Mouse (Mus musculus) adrenal gland, adult (tissue): Measurements from ENCODE around the gene Ddit4.

Experiments
- DNase-seq, 2 experiments: peaks; one replicate each; pipeline ENCODE4 v3.0.0; 2022 to 2023; ENCODE audit warnings: low spot score in 1 of 2; ENCODE audit not compliant: inconsistent age in 2 of 2

Gene Ddit4

DNA sequence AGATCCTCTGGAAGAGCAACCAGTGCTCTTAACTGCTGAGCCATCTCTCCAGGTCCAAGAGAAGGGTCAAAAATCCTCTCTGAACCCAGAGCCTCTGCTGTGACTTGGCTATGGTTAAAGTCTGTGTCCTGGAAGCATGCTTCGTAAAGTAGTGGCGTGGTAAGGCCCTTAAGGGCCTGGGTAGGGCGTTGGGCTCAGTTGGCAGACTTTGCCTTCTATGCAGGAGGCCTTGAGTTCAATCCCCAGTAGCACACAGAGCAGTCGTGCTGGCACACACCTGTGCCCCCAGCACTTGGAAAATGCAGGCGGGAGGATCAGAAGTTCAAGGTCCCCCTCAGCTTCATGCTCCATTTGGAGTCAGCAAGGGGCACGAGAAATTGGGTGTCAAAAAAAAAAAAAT is 21.4 kb upstream of the Ddit4 start:
- DNase-seq, result no peak

DNA sequence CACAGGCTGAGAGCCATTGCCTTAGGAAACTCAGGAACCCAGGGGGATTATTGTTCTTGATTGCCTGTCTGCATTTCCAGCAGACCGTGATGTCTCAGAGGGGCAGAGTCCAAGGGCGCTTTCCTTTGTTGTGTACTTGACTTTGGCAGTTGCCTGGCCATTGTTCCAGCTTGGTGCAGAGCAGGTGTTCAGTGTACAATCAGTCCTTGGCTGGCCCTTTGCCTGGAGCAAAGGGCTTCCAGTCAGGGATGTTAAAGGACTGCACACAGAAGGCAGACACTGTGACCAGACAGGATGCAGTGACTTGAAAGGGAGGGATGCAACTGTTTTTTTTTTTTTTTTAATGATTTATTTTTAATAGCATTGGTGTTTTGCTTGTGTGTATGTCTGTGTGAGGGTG is 20.9 kb upstream of the Ddit4 start:
- peak; percentile 59 to 79 for DNase-seq

DNA sequence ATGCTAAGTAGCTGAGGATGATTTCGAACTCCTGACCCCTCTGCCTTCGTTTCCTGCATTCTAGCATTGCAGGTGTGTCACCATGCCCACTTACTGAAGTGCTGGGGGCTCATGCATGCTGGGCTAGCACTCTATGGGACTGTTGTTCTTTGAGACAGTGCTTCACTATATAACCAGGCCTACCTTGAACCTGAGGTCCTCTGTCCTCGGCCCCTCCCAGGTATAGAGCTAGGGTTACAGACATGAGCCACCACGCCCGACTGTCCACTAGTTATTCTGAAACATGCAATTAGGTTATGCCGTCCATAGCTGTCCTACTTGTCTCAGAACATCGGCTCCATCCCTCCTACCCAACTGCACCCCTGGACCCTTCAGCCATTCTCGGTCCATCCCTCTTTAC is 20.2 kb upstream of the Ddit4 start:
- peak in 1 of 2 experiments; percentile 32 for DNase-seq

DNA sequence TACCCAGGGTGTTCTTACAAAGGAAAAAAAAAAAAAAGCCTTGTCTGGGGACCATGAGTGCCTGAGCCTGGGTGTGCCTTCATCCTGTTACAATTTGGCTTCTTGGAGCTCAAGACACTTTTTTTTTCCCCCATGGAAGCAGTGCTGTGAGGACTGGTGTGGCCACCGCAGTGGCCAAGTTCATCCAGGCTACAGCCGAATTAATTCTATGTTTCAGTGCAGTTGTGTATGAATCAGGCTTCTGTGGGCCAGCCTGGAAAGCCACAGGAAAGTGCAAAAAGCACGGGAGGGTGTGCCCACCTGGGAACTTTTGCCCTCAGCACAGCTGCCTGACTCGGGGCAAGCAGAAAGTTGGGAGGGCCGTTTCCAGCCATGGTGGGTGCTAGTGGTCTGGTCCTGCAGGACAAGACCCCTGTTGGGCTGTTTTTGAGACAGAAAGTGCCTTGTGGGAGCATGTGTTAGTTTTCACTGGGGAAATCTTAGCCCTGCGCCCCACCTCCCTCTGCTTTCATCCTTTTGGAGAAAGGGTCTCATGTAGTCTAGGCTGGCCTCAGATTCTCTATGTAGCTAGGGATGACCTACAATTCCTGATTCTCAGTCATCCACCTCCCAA is 18.9 kb upstream of the Ddit4 start:
- peak; percentile 46 to 67 for DNase-seq

DNA sequence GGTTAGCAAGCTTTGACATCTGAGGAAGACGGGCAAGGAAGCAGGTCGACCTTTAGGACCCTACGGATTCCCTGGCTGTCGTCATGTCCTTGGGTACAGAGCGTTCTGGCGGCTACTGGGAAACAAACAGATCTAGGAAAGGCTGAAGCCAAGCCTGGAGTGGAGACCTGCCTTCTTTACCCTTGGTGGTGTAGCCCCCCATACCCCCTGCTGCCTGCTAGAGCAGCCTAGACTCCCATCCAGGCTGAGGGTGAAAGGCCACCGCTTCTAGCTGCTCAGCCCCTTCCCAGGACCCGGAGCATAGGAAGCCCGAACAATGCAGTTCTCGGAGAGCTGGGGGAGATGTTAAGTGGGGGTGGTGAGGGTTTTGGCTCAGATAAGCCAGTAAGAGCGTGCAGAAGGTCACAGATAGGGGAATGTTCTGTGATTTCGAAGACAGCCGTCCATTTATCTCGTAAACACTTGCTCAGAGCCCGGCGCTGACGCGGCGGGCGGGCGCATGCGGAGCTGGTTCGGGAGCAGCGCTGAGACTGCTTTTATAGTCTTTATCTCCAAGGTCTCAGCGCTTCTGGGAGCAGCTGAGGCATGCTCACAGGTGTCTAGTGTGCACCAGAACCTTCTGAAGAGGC is 18.3 kb upstream of the Ddit4 start:
- peak; percentile 90 to 96 for DNase-seq

DNA sequence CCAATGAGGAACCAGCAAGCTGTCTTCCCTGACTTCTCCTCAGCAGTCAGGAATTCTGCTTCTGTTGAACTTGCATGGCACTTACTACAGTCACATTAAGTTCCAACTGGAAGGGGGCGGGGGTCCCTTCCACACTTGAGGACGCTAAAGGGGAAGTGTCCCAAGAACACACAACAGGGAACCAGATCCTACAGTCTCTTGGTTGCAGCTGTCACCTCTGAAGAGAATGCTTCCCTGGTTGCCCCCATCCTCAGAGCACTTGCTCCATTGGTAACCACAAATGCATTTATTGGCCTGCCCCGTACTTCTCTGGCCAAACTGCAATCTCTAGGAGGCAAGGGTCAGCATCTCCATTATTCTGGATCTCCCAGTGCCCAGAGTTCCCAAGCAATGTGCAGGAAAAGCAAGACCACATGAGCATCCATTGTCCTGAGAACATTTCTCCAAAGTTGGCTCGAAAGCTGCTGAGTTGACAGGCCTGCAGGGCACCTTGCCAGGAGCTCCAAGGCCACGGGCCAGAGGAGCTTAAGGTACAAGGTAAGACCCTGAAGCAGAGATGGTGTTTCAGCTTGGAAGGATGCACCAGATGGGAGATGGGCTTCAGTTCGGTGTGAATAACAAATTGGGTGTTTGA is 15.8 kb upstream of the Ddit4 start:
- DNase-seq, result peak; percentile 74 to 88

DNA sequence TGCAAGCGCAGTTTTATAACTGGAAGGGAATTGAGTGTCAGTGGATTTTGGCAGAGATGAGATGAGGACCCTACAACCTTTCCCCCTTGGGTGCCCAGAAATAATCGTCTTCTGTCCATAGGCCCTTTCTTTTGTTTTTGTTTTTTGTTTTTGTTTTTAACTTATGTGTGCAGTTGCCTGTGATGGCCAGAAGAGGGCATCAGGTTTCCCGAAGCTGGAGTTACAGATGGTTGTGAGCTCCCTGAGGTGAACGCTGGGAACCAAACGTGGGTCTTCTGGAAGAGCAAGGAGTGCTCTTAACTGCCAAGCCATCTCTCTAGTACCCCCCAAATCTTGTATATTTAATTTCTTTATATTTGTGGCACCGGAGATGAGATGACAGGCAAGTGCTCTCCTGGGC is 15.1 kb upstream of the Ddit4 start:
- DNase-seq, result no peak

DNA sequence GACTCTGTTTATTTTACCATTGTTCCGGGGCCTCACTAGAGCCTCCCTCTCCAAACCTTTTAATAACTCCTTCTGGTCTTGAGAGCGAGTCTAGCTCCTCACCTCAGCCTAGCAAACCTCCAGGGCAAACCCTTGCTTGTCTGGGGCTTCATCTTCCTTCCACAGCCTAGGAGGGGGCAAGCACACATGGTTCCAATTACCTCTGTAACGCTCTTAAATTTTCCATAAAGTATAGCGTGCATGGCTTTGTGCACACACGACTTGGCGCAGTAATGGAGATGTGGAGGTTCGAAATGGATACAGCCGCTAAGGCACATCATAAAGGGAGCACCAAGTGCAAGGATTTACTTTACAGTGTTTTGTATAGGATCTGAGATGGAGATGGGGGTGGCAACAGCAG is 14.2 kb upstream of the Ddit4 start:
- DNase-seq, result no peak

DNA sequence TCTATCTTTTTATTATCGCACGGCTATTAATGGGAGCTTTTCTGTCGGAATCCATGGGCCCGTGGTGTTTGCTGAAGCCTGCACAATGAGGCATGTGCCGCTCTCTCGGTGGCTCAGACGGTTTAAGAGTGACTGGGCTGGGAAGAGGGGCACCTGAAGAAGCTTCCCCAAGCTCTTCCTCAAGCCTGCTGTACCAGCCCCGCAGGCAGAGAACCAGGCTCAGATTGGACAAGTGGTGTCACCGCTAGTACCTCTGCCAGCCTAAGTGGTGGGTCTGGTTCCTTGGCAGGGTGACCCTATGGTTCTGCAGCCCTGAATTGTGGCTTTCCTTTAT is 13.7 kb upstream of the Ddit4 start:
- DNase-seq, result no peak

DNA sequence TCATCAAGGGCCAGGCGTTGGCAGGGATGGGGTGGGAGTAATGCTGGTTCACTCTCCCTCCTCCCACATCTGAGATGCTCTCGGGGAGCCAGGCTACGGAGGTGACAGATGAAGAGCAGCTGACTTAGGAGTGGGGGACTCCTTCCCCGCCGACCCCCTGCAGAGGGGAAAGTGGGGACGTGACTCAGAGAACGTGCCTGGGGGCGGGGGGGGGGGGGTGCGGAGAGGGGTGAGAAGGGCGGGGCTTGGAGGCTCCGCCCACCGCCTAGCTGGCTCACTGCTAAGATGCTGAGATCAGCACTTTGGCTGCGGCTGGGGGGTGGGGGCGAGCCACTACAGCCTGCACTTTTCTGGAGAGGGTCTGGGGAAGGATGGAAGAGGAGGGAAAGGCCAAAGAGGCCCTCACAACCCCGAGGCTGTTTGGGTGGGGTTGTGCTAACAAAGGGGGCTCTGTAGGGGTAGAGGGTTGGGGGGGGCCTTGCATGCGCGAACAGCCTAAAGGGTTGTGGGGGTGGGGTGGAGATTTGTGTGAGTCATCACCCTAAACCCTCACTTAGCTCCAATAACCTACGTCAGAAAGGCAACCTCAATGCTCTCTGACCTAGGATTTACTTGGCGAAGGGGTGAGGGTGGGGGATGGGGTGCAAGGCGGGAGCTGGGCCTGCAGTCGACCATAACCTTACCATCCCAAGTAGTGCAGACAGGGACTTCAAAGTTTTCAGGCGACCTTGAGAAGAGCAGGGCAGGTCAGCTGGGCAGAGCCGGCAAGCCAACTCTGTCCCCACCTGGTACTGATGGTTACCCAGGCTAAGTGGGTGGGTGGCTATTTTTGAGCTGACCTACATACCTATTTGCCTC is 13.1 kb upstream of the Ddit4 start:
- DNase-seq, result peak; percentile 38 to 67

DNA sequence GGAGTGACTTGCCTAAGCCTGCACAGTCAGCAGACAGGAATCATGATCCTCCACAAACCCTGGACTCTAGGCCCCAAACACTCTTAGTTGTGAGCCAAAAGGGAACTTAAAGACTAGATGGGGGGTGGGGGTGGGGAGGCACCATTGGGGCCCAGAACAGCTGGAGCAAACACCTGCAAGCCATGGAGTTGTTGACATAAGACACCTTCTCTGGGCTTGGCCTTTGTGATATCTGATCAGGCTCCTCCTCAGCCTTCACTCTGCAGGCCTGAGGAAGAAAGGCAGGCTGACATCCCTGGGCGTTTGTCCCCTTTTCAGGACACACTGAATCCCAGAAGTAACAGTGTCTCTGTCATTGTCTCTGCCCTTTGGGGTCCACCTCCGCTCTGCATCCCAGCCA is 12.0 kb upstream of the Ddit4 start:
- DNase-seq, result no peak

DNA sequence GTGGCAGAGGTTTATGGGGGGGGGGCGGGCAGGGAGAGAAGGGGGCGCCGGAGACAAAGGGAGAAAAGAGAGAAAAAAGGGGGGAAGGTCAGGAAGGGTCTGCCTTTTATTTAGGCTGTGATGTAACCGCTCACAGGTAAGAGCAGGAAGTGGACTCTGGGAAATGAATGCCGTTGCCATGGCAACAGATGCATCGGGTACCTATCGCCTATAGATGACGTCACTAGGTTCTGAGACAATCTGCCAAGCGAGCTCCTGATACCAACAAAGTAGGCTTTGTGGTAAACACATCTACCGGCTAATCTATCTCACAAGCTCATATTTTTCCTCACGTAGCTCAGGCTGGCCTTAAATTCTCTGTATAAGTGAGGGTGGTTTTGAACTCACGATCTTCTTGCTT is 7.9 kb upstream of the Ddit4 start:
- DNase-seq, result no peak

DNA sequence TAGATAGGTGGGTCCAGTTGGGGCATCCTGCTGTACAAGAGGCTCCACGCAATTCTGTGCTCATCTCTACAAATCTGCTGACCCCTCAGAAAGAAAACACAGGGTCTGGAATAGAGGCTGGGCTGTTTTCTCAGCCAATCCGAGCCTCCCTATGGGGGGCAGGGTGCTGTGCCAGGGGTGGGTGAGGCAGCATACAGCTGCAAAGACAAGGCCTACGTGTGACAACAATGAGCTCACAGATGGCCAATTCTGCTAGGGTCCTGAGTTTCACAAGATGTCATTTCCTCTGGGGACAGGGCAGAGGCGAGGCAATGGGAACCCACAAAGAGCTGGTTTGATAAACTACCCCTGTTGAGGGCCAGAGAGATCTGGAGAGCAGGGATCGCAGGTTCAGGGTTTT is 6.8 kb upstream of the Ddit4 start:
- no peak for DNase-seq

DNA sequence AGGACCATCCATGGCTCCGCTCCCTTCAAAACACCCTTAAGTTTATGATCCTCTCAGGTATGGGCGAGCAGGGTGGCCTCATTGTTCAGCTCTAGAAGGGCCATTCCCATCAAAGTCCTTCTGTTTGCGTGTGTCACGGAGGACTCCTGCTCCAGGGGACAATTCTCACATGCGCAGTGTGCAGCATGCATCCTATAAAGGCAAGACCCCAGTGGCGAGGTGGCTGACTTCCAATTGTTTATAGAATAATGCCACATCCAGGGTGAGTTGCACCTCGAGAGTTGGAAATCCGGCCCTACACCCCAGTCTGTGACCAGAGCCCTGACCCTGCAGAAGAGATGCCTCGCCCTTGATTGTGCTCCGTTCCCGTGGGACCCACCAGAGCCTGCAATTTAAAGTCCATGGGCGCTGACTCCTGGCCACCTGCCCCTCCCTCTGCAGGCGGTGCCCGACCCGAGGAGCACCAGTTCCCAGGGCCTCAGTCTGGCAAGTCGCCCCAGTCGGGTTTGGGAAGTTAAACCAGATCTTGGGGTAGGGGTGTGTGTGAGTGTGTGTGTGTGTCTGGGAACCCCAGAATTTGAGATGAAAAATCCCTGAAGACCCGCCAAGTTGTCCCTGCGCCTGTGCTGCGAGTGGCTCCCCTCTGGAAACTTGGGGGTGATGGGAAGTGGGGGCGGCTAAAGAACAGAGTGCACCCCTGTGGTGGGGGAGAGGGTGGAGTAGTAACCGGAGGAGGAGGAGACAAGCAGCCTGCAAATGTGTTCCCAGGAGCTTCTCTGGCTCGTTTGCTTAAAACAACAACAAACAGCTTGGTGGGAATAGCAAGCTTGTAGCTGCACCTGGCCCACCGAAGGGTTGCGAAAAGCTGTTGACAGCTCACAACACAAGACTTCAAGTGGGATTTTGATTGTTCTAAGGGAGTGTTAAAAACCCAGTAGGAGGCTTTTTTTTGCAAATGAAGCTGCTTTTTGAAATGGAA is 5.8 kb upstream of the Ddit4 start:
- DNase-seq, result peak in 1 of 2 experiments; percentile 52

DNA sequence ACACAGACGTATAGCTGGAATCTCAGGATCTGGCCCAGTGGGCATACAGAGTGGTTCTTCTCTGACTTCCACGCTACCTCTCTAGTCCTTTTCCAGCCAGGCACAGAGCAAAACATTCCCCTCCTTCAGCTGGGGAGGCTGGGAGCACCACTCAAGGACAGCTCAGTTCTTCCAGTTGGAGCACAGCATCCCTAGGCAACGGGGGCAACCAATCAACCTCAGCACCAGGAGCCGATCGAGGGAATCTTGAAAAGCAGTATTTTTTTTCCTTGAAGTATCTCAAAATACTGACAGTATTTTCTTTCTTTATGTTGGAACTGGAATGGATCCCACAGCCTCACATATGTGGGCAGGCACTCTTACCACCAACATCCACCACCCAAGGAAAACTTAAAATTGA is 5.0 kb upstream of the Ddit4 start:
- no peak for DNase-seq

DNA sequence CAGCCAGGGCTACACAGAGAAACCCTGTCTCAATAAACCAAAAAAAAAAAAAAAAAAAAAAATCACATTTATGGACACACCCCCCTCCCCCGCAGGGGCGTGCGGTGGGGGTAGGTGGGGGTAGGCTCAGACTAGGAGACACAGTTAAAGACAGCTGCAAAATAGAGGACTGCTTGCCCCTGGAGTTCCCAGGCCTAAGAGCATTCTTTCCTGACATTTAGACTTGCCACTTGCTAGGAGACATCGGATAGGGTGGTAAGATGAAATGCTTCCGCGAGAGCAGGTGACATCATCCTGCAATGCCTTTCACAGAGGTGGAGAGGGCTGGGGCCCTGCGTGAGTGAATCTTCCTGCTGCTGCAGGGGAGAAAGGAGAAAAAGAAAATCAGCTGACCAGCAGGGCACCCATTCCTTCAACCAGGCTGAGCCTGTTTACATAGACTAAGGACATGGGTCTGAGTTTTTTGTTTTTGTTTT is 2.0 kb upstream of the Ddit4 start:
- DNase-seq, result peak; percentile 57 to 71

DNA sequence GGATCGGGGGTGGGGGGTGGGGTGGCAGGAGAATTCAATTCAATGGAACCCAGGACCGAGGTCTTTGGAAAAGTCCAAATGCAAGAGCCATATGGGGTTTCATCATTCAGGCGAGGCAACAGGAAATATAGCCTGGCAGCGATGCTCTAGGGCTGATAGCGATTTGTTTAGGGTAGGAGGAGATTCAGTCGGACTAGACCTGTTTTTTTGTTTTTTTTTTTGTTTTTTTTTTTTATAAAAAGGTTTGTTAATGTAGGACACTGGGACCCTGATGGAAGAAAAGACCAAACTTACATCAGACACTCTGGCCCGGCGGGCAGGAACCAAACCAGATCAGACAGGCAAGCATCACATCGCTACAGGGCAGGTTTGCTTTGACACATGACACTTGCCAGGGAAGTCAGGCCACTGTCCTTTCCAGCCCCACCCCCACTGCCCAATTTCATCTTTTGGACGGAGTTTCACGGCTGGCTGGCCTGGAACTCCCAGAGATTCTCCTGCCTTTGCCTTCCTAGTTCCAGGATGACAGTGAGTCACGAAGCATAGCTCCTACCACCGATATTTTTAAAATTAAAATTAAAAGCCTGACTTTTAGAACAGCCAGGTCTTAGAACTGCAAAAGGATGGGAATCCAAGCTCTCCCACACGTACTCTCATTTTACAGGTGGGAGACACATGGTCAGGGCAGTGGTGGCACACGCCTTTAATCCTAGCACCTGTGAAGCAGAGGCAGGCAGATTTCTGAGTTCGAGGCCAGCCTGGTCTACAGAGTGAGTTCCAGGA is 1.3 kb upstream of the Ddit4 start:
- DNase-seq, result peak; percentile 50 to 76

DNA sequence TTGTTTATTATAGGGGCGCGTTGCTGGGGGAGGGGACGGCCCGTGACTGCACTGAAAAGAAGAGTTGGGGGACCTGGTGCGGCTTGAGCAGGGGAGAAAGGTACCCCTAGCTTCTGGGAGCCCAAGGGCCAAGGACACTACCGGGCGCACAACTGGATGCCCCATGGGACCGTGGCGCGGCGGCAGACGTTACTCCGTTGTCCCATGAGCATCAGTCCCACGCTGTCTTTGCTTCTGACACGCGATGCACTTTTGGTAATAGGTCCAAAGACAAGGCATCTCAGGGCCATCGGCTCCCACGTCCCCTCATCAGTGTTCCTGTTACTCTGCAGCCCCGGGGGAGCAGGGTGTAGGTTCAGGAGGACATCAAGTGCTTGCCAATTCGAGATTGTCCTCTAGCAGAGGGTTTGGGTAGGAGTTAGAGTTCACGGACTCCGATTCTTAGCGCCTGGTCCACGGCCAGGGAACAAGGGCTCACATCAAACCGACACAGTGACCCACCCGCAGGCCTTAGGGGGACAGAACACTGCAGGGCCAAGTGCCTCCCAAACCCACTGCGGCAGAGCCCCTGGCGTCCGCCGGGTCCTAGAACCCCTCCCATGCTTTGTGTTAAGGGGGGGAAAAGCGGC is 632 bp upstream of the Ddit4 start:
- no peak for DNase-seq

DNA sequence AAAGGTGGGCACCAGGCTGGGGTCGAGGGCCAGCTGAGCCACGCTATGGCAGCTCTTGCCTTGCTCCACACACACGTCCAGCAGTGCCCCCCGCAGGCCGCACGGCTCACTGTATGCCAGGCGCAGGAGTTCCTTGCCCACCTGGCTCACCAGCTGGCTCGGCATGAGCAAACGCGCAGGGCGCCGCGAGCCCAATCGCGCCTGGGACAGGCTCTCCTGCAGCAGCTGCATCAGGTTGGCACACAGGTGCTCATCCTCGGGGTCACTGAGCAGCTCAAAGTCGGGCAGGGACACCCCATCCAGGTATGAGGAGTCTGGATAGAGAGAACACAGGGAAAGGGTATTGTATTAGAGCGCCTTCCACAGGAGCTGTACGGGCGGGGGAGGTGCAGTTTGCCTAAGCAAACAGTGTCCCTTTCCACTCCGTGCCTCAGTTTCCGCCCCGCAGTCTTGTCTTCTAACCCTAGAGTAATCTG is 880 bp downstream of the Ddit4 start:
- DNase-seq, result peak; percentile 90 to 96
